Comparison of ENCODE assay signal across 22 mouse cellular contexts in genomic region chr5:139561363-139562001, GRCm38 (mm10). TPM values are rescaled to one million over a fixed set of nuclear protein-coding genes. Genes with fewer than 3 reads are reported as not detected.
"Had no signal": no experiment of that assay in that cellular context is flagged by ENCODE, and none has a peak within 500 bp of the region (broad histone marks: within the 10 kb centered on the region; RNA-seq: fewer than 3 reads in every experiment).

No protein-coding gene starts in this region.

- H3K27ac ChIP-seq: kidney, postnatal 0 days; left cerebral cortex, adult 2 months; liver, embryonic 13.5 days; midbrain, embryonic 15.5 days had no signal

- H3K4me1 ChIP-seq: liver, embryonic 13.5 days had no signal

- ATAC-seq: midbrain, embryonic 15.5 days had no signal

- DNase-seq: kidney, postnatal 36 days; layer of hippocampus, postnatal 36 days; liver, embryonic 13.5 days; lung, adult 2 months; lung, postnatal 14 days; lung, postnatal 4 days; thymus, adult 18-20 months; thymus, postnatal 36 days had no signal

- H3K4me3 ChIP-seq: left cerebral cortex, adult 2 months; liver, embryonic 13.5 days; midbrain, embryonic 15.5 days had no signal

RNA-seq across cellular contexts. Expression of gene Uncx, which starts 18.2 kb away (rescaled TPM):
- total RNA-seq: layer of hippocampus, adult 8-10 months; liver, adult 2 months; megakaryocyte progenitor cell, adult 5-6 weeks; megakaryocyte-erythroid progenitor cell, adult 5-6 weeks had no signal
- polyA plus RNA-seq: liver, adult 2 months; liver, embryonic 13.5 days; liver, embryonic 16.5 days; lung, adult 2 months; lung, embryonic 16.5 days; small intestine, adult 2 months; spleen, adult 2 months; stomach, embryonic 16.5 days; testis, adult 2 months; urinary bladder, adult 2 months had no signal
